Mouse (Mus musculus): Measurements from ENCODE around the gene 4933406M09Rik. TPM values are rescaled to one million over a fixed set of nuclear protein-coding genes. Genes with fewer than 3 reads are reported as not detected.
A peak's percentile ranks its signal among the peaks of the same experiment; 100 is the strongest.

The 4933406M09Rik gene
- polyA plus RNA-seq, 1 experiment from 2014 or later: not detected

GRCm38 (mm10) chr1:134398210-134398609 lies 12.5 kb downstream of the 4933406M09Rik start:
- H3K27ac ChIP-seq (ENCODE audit: low read depth, low read length): no peak overlapping the region
- no peak overlapping the region for H3K4me3 ChIP-seq (ENCODE audit: low read length)
- no peaks in the 10 kb centered on the region for H3K36me3 ChIP-seq (ENCODE audit: control insufficient read depth, insufficient read depth, low read length)
- no peaks in the 10 kb centered on the region for H3K27me3 ChIP-seq (ENCODE audit: control insufficient read depth, insufficient read depth, low read length)
- no peak overlapping the region for H3K9ac ChIP-seq (ENCODE audit: low read depth, low read length)
- WGBS: 88% methylated on average over 12 of the region's 12 CpGs
- H3K9me3 ChIP-seq (ENCODE audit: control insufficient read depth, low read length): 0 out of 2 replicates have a peak, but pooled peaks cover 2% of the 10 kb centered on the region
- no peaks in the 10 kb centered on the region for H3K4me1 ChIP-seq (ENCODE audit: control insufficient read depth, insufficient read depth, low read length)
- no peak for ATAC-seq (ENCODE audit: low FRiP score, low TSS enrichment)
- no peak overlapping the region for H3K4me2 ChIP-seq (replicated peaks; ENCODE audit: low read depth, low read length)

- no peaks in the 10 kb centered on the region for H3K27me3 ChIP-seq (ENCODE audit: control insufficient read depth, insufficient read depth, low read length)
- no peak for ATAC-seq (ENCODE audit: low FRiP score, low TSS enrichment)
- no peaks in the 10 kb centered on the region for H3K4me1 ChIP-seq (ENCODE audit: control insufficient read depth, insufficient read depth, low read length)
- H3K4me3 ChIP-seq (ENCODE audit: low read length): no peak overlapping the region
- H3K27ac ChIP-seq (ENCODE audit: low read depth, low read length): no peak overlapping the region
- no peak overlapping the region for H3K4me2 ChIP-seq (replicated peaks; ENCODE audit: low read depth, low read length)
- no peak overlapping the region for H3K9ac ChIP-seq (ENCODE audit: low read depth, low read length)
- no peaks in the 10 kb centered on the region for H3K36me3 ChIP-seq (ENCODE audit: control insufficient read depth, insufficient read depth, low read length)
- H3K9me3 ChIP-seq (ENCODE audit: control insufficient read depth, low read length): 0 out of 2 replicates have a peak, but pooled peaks cover 2% of the 10 kb centered on the region
- 65% methylated on average over 5 of the region's 5 CpGs for WGBS
Measured at GRCm38 (mm10) chr1:134399735-134400134, 14.0 kb downstream of the 4933406M09Rik start.

GRCm38 (mm10) chr1:134405509-134406413 lies 20.0 kb downstream of the 4933406M09Rik start, which contains the start of gene Cyb5r1:
Gene Cyb5r1, plus strand, starts transcription at chr1:134405559.
- H3K9me3 ChIP-seq (ENCODE audit: control insufficient read depth, low read length): no peaks in the 10 kb centered on the region
- peak; percentile 99 for ATAC-seq (ENCODE audit: low FRiP score, low TSS enrichment)
- peak within 1 kb of the TSS; percentile 72 for H3K27ac ChIP-seq (ENCODE audit: low read depth, low read length)
- H3K27me3 ChIP-seq (ENCODE audit: control insufficient read depth, insufficient read depth, low read length): no peaks in the 10 kb centered on the region
- 2% methylated on average over 43 of the region's 43 CpGs for WGBS
- peak within 1 kb of the TSS; percentile 74 for H3K4me2 ChIP-seq (replicated peaks; ENCODE audit: low read depth, low read length)
- peak within 1 kb of the TSS; percentile 56 for H3K9ac ChIP-seq (ENCODE audit: low read depth, low read length)
- H3K4me1 ChIP-seq (ENCODE audit: control insufficient read depth, insufficient read depth, low read length): peaks cover 13% of the 10 kb centered on the region
- peak within 1 kb of the TSS; percentile 59 for H3K4me3 ChIP-seq (ENCODE audit: low read length)
- H3K36me3 ChIP-seq (ENCODE audit: control insufficient read depth, insufficient read depth, low read length): peaks cover 20% of the 10 kb centered on the region; the same call in 1 of the 2 replicates

- 33% methylated on average over 8 of the region's 8 CpGs for WGBS
- Histone ChIP-seq H3K36me3 (ENCODE audit: control insufficient read depth, insufficient read depth, low read length) (peaks cover 25% of the 10 kb centered on the region; the same call in 1 of the 2 replicates), H3K27me3 (ENCODE audit: control insufficient read depth, insufficient read depth, low read length) (no peaks in the 10 kb centered on the region), H3K9ac (ENCODE audit: low read depth, low read length) (peak overlapping the region; percentile 56), H3K4me3 (ENCODE audit: low read length) (peak overlapping the region; percentile 59), H3K4me1 (ENCODE audit: control insufficient read depth, insufficient read depth, low read length) (peaks cover 13% of the 10 kb centered on the region), H3K9me3 (ENCODE audit: control insufficient read depth, low read length) (no peaks in the 10 kb centered on the region), H3K27ac (ENCODE audit: low read depth, low read length) (peak overlapping the region; percentile 72; the same call in 1 of the 2 replicates), H3K4me2 (replicated peaks; ENCODE audit: low read depth, low read length) (peak overlapping the region; percentile 74)
- 0 out of 2 replicates have a peak, but pooled peaks have one; percentile 21 for ATAC-seq (ENCODE audit: low FRiP score, low TSS enrichment)
Measured at GRCm38 (mm10) chr1:134406414-134406771, 20.7 kb downstream of the 4933406M09Rik start.

DNA sequence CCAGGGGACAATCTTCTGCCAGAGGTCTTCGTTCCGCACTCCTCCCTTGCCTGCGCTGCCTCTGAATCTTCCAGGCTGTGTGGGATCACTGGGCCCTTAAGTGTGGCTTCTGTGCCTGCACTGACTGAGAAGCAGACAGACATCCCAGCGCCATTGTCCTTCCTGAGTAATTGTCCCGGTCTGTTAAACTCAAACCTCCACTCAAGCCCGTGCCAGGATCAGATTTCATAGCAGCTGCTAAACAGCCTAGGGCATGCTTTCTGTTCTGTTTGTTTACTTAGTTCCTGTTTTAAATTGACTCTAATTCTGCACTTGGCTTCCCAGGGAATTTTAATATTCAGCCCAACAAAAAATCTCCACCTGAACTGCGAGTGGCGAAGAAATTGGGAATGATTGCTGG lies 22.3 kb downstream of the 4933406M09Rik start:
- Histone ChIP-seq H3K9ac (ENCODE audit: low read depth, low read length) (no peak overlapping the region), H3K36me3 (ENCODE audit: control insufficient read depth, insufficient read depth, low read length) (peaks cover 25% of the 10 kb centered on the region; the same call in 1 of the 2 replicates), H3K4me2 (replicated peaks; ENCODE audit: low read depth, low read length) (no peak overlapping the region; the same call in 1 of the 2 replicates), H3K27me3 (ENCODE audit: control insufficient read depth, insufficient read depth, low read length) (no peaks in the 10 kb centered on the region), H3K27ac (ENCODE audit: low read depth, low read length) (peak overlapping the region; percentile 78), H3K4me3 (ENCODE audit: low read length) (no peak overlapping the region), H3K9me3 (ENCODE audit: control insufficient read depth, low read length) (no peaks in the 10 kb centered on the region), H3K4me1 (ENCODE audit: control insufficient read depth, insufficient read depth, low read length) (peaks cover 13% of the 10 kb centered on the region)
- WGBS: 46% methylated on average over 8 of the region's 8 CpGs
- ATAC-seq (ENCODE audit: low FRiP score, low TSS enrichment): peak; percentile 62

DNA sequence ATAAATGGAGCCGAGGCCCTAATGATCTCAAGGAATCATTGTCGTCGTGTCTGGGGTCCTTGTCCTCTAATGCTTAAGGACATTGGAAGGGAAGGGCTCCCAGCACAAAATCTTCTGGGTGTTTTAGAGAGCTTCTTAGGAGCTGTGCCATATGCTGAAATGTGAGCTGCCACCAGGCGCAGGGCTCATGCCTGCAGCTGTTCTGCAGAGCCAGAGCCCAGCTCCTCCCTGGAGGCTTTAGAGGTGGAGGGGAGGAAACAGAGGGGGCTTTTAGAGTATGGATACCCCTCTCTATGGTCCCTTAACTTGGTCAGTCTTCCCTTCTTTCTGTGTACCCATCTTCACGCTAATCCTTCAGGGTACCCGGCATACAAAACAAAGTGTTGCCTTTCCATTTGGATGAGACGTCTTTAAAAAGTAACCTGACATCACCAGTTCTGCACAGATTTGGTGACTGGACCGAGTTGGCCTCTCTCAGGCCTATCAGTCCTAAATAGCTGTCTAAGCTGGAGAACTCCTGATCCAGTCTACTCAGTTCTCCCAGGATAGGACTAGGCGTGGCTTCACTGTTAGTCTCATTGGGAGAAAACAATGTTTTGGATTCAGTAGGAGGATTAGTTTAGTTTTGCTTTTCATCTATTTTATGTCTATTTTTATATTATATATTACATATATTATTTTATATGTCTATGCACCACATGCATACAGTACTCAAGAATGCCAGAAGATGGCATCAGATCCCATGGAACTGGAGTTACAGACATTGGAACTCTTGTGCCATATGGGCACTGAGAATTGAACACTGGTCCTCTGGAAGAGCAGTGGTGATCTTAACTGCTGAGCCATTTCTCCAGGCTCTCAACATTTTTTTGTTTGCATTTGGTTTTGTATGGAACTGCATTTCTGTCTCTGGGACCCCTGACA lies 26.2 kb downstream of the 4933406M09Rik start:
- no peak for ATAC-seq (ENCODE audit: low FRiP score, low TSS enrichment)
- H3K36me3 ChIP-seq (ENCODE audit: control insufficient read depth, insufficient read depth, low read length): peaks cover 25% of the 10 kb centered on the region; the same call in 1 of the 2 replicates
- H3K4me1 ChIP-seq (ENCODE audit: control insufficient read depth, insufficient read depth, low read length): peaks cover 26% of the 10 kb centered on the region
- H3K9me3 ChIP-seq (ENCODE audit: control insufficient read depth, low read length): no peaks in the 10 kb centered on the region
- no peak overlapping the region for H3K9ac ChIP-seq (ENCODE audit: low read depth, low read length)
- H3K4me3 ChIP-seq (ENCODE audit: low read length): no peak overlapping the region
- no peak overlapping the region for H3K4me2 ChIP-seq (replicated peaks; ENCODE audit: low read depth, low read length)
- H3K27ac ChIP-seq (ENCODE audit: low read depth, low read length): no peak overlapping the region
- 87% methylated on average over 9 of the region's 9 CpGs for WGBS
- no peaks in the 10 kb centered on the region for H3K27me3 ChIP-seq (ENCODE audit: control insufficient read depth, insufficient read depth, low read length)

- H3K36me3 ChIP-seq (ENCODE audit: control insufficient read depth, insufficient read depth, low read length): peaks cover 23% of the 10 kb centered on the region; the same call in 1 of the 2 replicates
- no peak overlapping the region for H3K4me3 ChIP-seq (ENCODE audit: low read length)
- 34% methylated on average over 2 of the region's 2 CpGs for WGBS
- peak overlapping the region; percentile 95 for H3K27ac ChIP-seq (ENCODE audit: low read depth, low read length)
- no peak for ATAC-seq (ENCODE audit: low FRiP score, low TSS enrichment)
- H3K4me1 ChIP-seq (ENCODE audit: control insufficient read depth, insufficient read depth, low read length): peaks cover 32% of the 10 kb centered on the region
- H3K4me2 ChIP-seq (replicated peaks; ENCODE audit: low read depth, low read length): peak overlapping the region; percentile 53; the same call in 1 of the 2 replicates
- no peak overlapping the region for H3K9ac ChIP-seq (ENCODE audit: low read depth, low read length)
- H3K27me3 ChIP-seq (ENCODE audit: control insufficient read depth, insufficient read depth, low read length): no peaks in the 10 kb centered on the region
- no peaks in the 10 kb centered on the region for H3K9me3 ChIP-seq (ENCODE audit: control insufficient read depth, low read length)
Measured at GRCm38 (mm10) chr1:134414038-134414437, 28.3 kb downstream of the 4933406M09Rik start.

DNA sequence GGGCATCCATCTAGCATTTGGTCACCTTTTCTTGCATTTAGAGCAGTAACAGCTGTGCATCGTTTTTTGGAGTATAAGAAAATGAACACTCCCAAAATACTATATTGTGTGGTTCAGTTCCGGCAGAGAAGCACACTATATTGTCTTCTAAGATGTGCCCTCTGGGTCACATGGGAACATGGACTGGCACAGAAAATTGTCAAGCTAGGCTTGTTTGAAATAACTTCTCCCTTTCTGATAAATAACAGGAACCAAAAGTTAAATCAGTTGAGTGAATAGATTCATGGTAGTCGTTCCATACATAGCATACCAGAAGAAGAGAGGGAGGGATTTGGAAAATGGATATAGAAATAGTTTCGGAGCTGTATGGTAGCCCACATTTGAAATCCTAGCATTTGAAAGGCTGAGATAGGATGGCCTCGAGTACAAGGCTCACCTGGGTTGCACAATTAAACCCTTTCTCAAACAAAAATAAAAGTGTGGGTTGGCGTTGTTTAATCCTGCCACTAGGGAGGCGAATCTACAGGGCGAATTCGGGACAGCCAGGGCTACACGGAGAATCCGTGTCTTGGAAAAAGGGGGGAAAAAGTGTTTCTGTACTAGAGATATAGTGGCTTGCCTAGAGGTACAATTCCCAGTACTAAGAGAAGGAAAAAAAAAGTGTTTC lies 28.9 kb downstream of the 4933406M09Rik start:
- H3K4me1 ChIP-seq (ENCODE audit: control insufficient read depth, insufficient read depth, low read length): peaks cover 37% of the 10 kb centered on the region
- H3K9ac ChIP-seq (ENCODE audit: low read depth, low read length): peak overlapping the region; percentile 94
- 14% methylated on average over 11 of the region's 11 CpGs for WGBS
- peak overlapping the region; percentile 86 for H3K4me3 ChIP-seq (ENCODE audit: low read length)
- H3K27ac ChIP-seq (ENCODE audit: low read depth, low read length): peak overlapping the region; percentile 95
- peak; percentile 37 for ATAC-seq (ENCODE audit: low FRiP score, low TSS enrichment)
- H3K27me3 ChIP-seq (ENCODE audit: control insufficient read depth, insufficient read depth, low read length): no peaks in the 10 kb centered on the region
- no peaks in the 10 kb centered on the region for H3K9me3 ChIP-seq (ENCODE audit: control insufficient read depth, low read length)
- H3K4me2 ChIP-seq (replicated peaks; ENCODE audit: low read depth, low read length): peak overlapping the region; percentile 53
- peaks cover 17% of the 10 kb centered on the region; the same call in 1 of the 2 replicates for H3K36me3 ChIP-seq (ENCODE audit: control insufficient read depth, insufficient read depth, low read length)
